Mouse (Mus musculus): ENCODE measurements at regions not wholly inside any gene's neighbourhood (a gene's known extent, or its start where the extent isn't known, plus 50 kb on each side); places are given as distances from the start of the nearest gene placed in this dataset.

- Histone ChIP-seq H3K27ac (replicated peaks) (no peak overlapping the region), H3K9me3 (replicated peaks) (no peaks in the 10 kb centered on the region), H3K4me2 (replicated peaks) (no peak overlapping the region), H3K4me3 (replicated peaks) (no peak overlapping the region), H3K9ac (no peak overlapping the region), H3K27me3 (no peaks in the 10 kb centered on the region), H3K4me1 (peaks cover 3% of the 10 kb centered on the region; the same call in 1 of the 2 replicates), H3K36me3 (no peaks in the 10 kb centered on the region)
- peak; percentile 72; the same call in 1 of the 2 replicates for ATAC-seq (ENCODE audit: insufficient number of reproducible peaks, low FRiP score, low TSS enrichment, low read depth)
- WGBS, result 50% methylated on average over 13 of the region's 13 CpGs
Measured at GRCm38 (mm10) chr10:24395999-24396784, 172.9 kb downstream of the Moxd1 start.

GRCm38 (mm10) chr10:24397125-24397524 lies 173.8 kb downstream of the Moxd1 start:
- H3K9me3 ChIP-seq (replicated peaks), result no peaks in the 10 kb centered on the region
- no peak overlapping the region for H3K27ac ChIP-seq (replicated peaks)
- no peak for ATAC-seq (ENCODE audit: insufficient number of reproducible peaks, low FRiP score, low TSS enrichment, low read depth)

GRCm38 (mm10) chr10:24404851-24405250 lies 181.5 kb downstream of the Moxd1 start:
- no peaks in the 10 kb centered on the region for H3K27me3 ChIP-seq
- 59% methylated on average over 4 of the region's 4 CpGs for WGBS
- no peak overlapping the region for H3K27ac ChIP-seq (replicated peaks)
- no peaks in the 10 kb centered on the region for H3K4me1 ChIP-seq
- H3K9me3 ChIP-seq (replicated peaks), result no peaks in the 10 kb centered on the region
- H3K36me3 ChIP-seq, result no peaks in the 10 kb centered on the region
- no peak overlapping the region for H3K9ac ChIP-seq
- no peak overlapping the region for H3K4me2 ChIP-seq (replicated peaks)
- H3K4me3 ChIP-seq (replicated peaks), result no peak overlapping the region
- no peak for ATAC-seq (ENCODE audit: insufficient number of reproducible peaks, low FRiP score, low TSS enrichment, low read depth)

More at GRCm38 (mm10) chr10:24397125-24397524, 173.8 kb downstream of the Moxd1 start:
- Histone ChIP-seq H3K4me2 (replicated peaks) (no peak overlapping the region), H3K9ac (no peak overlapping the region), H3K36me3 (no peaks in the 10 kb centered on the region), H3K4me3 (replicated peaks) (no peak overlapping the region), H3K27me3 (no peaks in the 10 kb centered on the region), H3K4me1 (peaks cover 3% of the 10 kb centered on the region; the same call in 1 of the 2 replicates)
- WGBS, result 71% methylated on average over 2 of the region's 2 CpGs

- no peak overlapping the region for H3K9ac ChIP-seq
- no peak for ATAC-seq (ENCODE audit: insufficient number of reproducible peaks, low FRiP score, low TSS enrichment, low read depth)
- 73% methylated on average over 3 of the region's 3 CpGs for WGBS
- no peaks in the 10 kb centered on the region for H3K27me3 ChIP-seq
- H3K36me3 ChIP-seq, result no peaks in the 10 kb centered on the region
- H3K4me3 ChIP-seq (replicated peaks), result no peak overlapping the region
- no peaks in the 10 kb centered on the region for H3K9me3 ChIP-seq (replicated peaks)
- H3K4me1 ChIP-seq, result no peaks in the 10 kb centered on the region
- H3K27ac ChIP-seq (replicated peaks), result no peak overlapping the region
- H3K4me2 ChIP-seq (replicated peaks), result no peak overlapping the region
Measured at GRCm38 (mm10) chr10:24406953-24407352, 183.6 kb downstream of the Moxd1 start.

- Histone ChIP-seq H3K9me3 (replicated peaks) (no peaks in the 10 kb centered on the region), H3K9ac (no peak overlapping the region), H3K27ac (replicated peaks) (no peak overlapping the region), H3K4me2 (replicated peaks) (no peak overlapping the region), H3K36me3 (no peaks in the 10 kb centered on the region), H3K27me3 (no peaks in the 10 kb centered on the region), H3K4me3 (replicated peaks) (no peak overlapping the region), H3K4me1 (no peaks in the 10 kb centered on the region)
- WGBS, result 66% methylated on average over 6 of the region's 6 CpGs
- ATAC-seq (ENCODE audit: insufficient number of reproducible peaks, low FRiP score, low TSS enrichment, low read depth), result no peak
Measured at GRCm38 (mm10) chr10:24407411-24408227, 184.3 kb downstream of the Moxd1 start.

- WGBS, result 29% methylated on average over 1 of the region's 1 CpGs
- H3K27ac ChIP-seq (replicated peaks), result no peak overlapping the region
Measured at GRCm38 (mm10) chr10:24409976-24410375, 185.3 kb upstream of the Ccn2 start.

GRCm38 (mm10) chr10:24410885-24411284 lies 184.4 kb upstream of the Ccn2 start:
- H3K27ac ChIP-seq (replicated peaks), result no peak overlapping the region
- ATAC-seq (ENCODE audit: insufficient number of reproducible peaks, low FRiP score, low TSS enrichment, low read depth), result no peak
- no peaks in the 10 kb centered on the region for H3K9me3 ChIP-seq (replicated peaks)
- no peak overlapping the region for H3K9ac ChIP-seq
- H3K36me3 ChIP-seq, result no peaks in the 10 kb centered on the region
- WGBS, result 80% methylated on average over 4 of the region's 4 CpGs
- H3K4me3 ChIP-seq (replicated peaks), result no peak overlapping the region
- H3K4me1 ChIP-seq, result no peaks in the 10 kb centered on the region
- H3K27me3 ChIP-seq, result no peaks in the 10 kb centered on the region
- no peak overlapping the region for H3K4me2 ChIP-seq (replicated peaks)

More at GRCm38 (mm10) chr10:24409976-24410375, 185.3 kb upstream of the Ccn2 start:
- Histone ChIP-seq H3K27me3 (no peaks in the 10 kb centered on the region), H3K4me2 (replicated peaks) (no peak overlapping the region), H3K9ac (no peak overlapping the region), H3K4me1 (no peaks in the 10 kb centered on the region), H3K4me3 (replicated peaks) (no peak overlapping the region), H3K36me3 (no peaks in the 10 kb centered on the region), H3K9me3 (replicated peaks) (no peaks in the 10 kb centered on the region)
- no peak for ATAC-seq (ENCODE audit: insufficient number of reproducible peaks, low FRiP score, low TSS enrichment, low read depth)

- 78% methylated on average over 4 of the region's 4 CpGs for WGBS
- Histone ChIP-seq H3K27me3 (no peaks in the 10 kb centered on the region), H3K4me3 (replicated peaks) (no peak overlapping the region), H3K36me3 (no peaks in the 10 kb centered on the region), H3K27ac (replicated peaks) (no peak overlapping the region), H3K9me3 (replicated peaks) (no peaks in the 10 kb centered on the region), H3K9ac (no peak overlapping the region), H3K4me1 (no peaks in the 10 kb centered on the region), H3K4me2 (replicated peaks) (no peak overlapping the region)
- no peak for ATAC-seq (ENCODE audit: insufficient number of reproducible peaks, low FRiP score, low TSS enrichment, low read depth)
Measured at GRCm38 (mm10) chr10:24422498-24423160, 172.6 kb upstream of the Ccn2 start.

GRCm38 (mm10) chr10:24433737-24434367 lies 161.4 kb upstream of the Ccn2 start:
- H3K4me3 ChIP-seq (replicated peaks), result no peak overlapping the region
- no peaks in the 10 kb centered on the region for H3K36me3 ChIP-seq
- 0 out of 2 replicates have a peak, but pooled peaks cover 4% of the 10 kb centered on the region for H3K4me1 ChIP-seq
- H3K9me3 ChIP-seq (replicated peaks), result no peaks in the 10 kb centered on the region
- no peak overlapping the region for H3K9ac ChIP-seq
- no peak overlapping the region for H3K4me2 ChIP-seq (replicated peaks)
- no peaks in the 10 kb centered on the region for H3K27me3 ChIP-seq
- no peak for ATAC-seq (ENCODE audit: insufficient number of reproducible peaks, low FRiP score, low TSS enrichment, low read depth)
- H3K27ac ChIP-seq (replicated peaks), result no peak overlapping the region

GRCm38 (mm10) chr10:24437177-24437576 lies 158.1 kb upstream of the Ccn2 start:
- Histone ChIP-seq H3K4me2 (replicated peaks) (no peak overlapping the region), H3K9ac (no peak overlapping the region), H3K4me3 (replicated peaks) (no peak overlapping the region), H3K4me1 (0 out of 2 replicates have a peak, but pooled peaks cover 4% of the 10 kb centered on the region), H3K9me3 (replicated peaks) (no peaks in the 10 kb centered on the region), H3K27ac (replicated peaks) (no peak overlapping the region), H3K27me3 (no peaks in the 10 kb centered on the region), H3K36me3 (no peaks in the 10 kb centered on the region)
- 0 out of 2 replicates have a peak, but pooled peaks have one; percentile 34 for ATAC-seq (ENCODE audit: insufficient number of reproducible peaks, low FRiP score, low TSS enrichment, low read depth)
- WGBS, result 32% methylated on average over 2 of the region's 2 CpGs

- no peak overlapping the region for H3K27ac ChIP-seq (replicated peaks)
- no peaks in the 10 kb centered on the region for H3K27me3 ChIP-seq
- 74% methylated on average over 1 of the region's 1 CpGs for WGBS
- H3K9me3 ChIP-seq (replicated peaks), result no peaks in the 10 kb centered on the region
- no peaks in the 10 kb centered on the region for H3K36me3 ChIP-seq
- no peak overlapping the region for H3K4me3 ChIP-seq (replicated peaks)
- H3K4me2 ChIP-seq (replicated peaks), result no peak overlapping the region
- ATAC-seq (ENCODE audit: insufficient number of reproducible peaks, low FRiP score, low TSS enrichment, low read depth), result no peak
- H3K4me1 ChIP-seq, result peaks cover 16% of the 10 kb centered on the region
- no peak overlapping the region for H3K9ac ChIP-seq
Measured at GRCm38 (mm10) chr10:24444572-24444971, 150.7 kb upstream of the Ccn2 start.
